Mouse (Mus musculus): ENCODE measurements at regions not wholly inside any gene's neighbourhood (a gene's known extent, or its start where the extent isn't known, plus 50 kb on each side); places are given as distances from the start of the nearest gene placed in this dataset.

GRCm38 (mm10) chr14:80504351-80504750, 520.5 kb downstream of the Olfm4 start:
- TF ChIP-seq POLR2A (IDR thresholded peaks at IDR 0.05; ENCODE audit: extremely low read depth, insufficient read depth, low read length) (no peak), CTCF (IDR thresholded peaks at IDR 0.05; ENCODE audit: extremely low read depth, insufficient read depth, low read length) (no peak)
- no peak overlapping the region for H3K27ac ChIP-seq (ENCODE audit: insufficient read depth, low read length)
- H3K4me3 ChIP-seq (ENCODE audit: insufficient read depth, low read length): no peak overlapping the region

GRCm38 (mm10) chr14:80516626-80517025, 532.7 kb downstream of the Olfm4 start:
- Histone ChIP-seq H3K27ac (ENCODE audit: insufficient read depth, low read length) (no peak overlapping the region), H3K4me3 (ENCODE audit: insufficient read depth, low read length) (no peak overlapping the region), H3K4me1 (ENCODE audit: control insufficient read depth, insufficient read depth, low read length) (no peaks in the 10 kb centered on the region)
- TF ChIP-seq CTCF (IDR thresholded peaks at IDR 0.05; ENCODE audit: extremely low read depth, insufficient read depth, low read length) (no peak), POLR2A (IDR thresholded peaks at IDR 0.05; ENCODE audit: extremely low read depth, insufficient read depth, low read length) (no peak)

More at GRCm38 (mm10) chr14:80504351-80504750, 520.5 kb downstream of the Olfm4 start:
- H3K4me1 ChIP-seq (ENCODE audit: control insufficient read depth, insufficient read depth, low read length): no peaks in the 10 kb centered on the region

GRCm38 (mm10) chr14:80521216-80521615, 537.3 kb downstream of the Olfm4 start:
- TF ChIP-seq POLR2A (IDR thresholded peaks at IDR 0.05; ENCODE audit: extremely low read depth, insufficient read depth, low read length) (no peak), CTCF (IDR thresholded peaks at IDR 0.05; ENCODE audit: extremely low read depth, insufficient read depth, low read length) (no peak)
- H3K27ac ChIP-seq (ENCODE audit: insufficient read depth, low read length): no peak overlapping the region
- no peaks in the 10 kb centered on the region for H3K4me1 ChIP-seq (ENCODE audit: control insufficient read depth, insufficient read depth, low read length)
- H3K4me3 ChIP-seq (ENCODE audit: insufficient read depth, low read length): no peak overlapping the region

GRCm38 (mm10) chr14:80521631-80522030, 537.8 kb downstream of the Olfm4 start:
- no peaks in the 10 kb centered on the region for H3K4me1 ChIP-seq (ENCODE audit: control insufficient read depth, insufficient read depth, low read length)
- TF ChIP-seq POLR2A (IDR thresholded peaks at IDR 0.05; ENCODE audit: extremely low read depth, insufficient read depth, low read length): no peak
- no peak for TF ChIP-seq CTCF (IDR thresholded peaks at IDR 0.05; ENCODE audit: extremely low read depth, insufficient read depth, low read length)
- H3K4me3 ChIP-seq (ENCODE audit: insufficient read depth, low read length): no peak overlapping the region
- H3K27ac ChIP-seq (ENCODE audit: insufficient read depth, low read length): no peak overlapping the region

- H3K27ac ChIP-seq (ENCODE audit: insufficient read depth, low read length): no peak overlapping the region
- TF ChIP-seq CTCF (IDR thresholded peaks at IDR 0.05; ENCODE audit: extremely low read depth, insufficient read depth, low read length) (no peak), POLR2A (IDR thresholded peaks at IDR 0.05; ENCODE audit: extremely low read depth, insufficient read depth, low read length) (no peak)
- H3K4me3 ChIP-seq (ENCODE audit: insufficient read depth, low read length): no peak overlapping the region
- H3K4me1 ChIP-seq (ENCODE audit: control insufficient read depth, insufficient read depth, low read length): no peaks in the 10 kb centered on the region
Observed at GRCm38 (mm10) chr14:80522536-80522935, 538.7 kb downstream of the Olfm4 start.

- Histone ChIP-seq H3K27ac (ENCODE audit: insufficient read depth, low read length) (no peak overlapping the region), H3K4me1 (ENCODE audit: control insufficient read depth, insufficient read depth, low read length) (no peaks in the 10 kb centered on the region)
- TF ChIP-seq CTCF (IDR thresholded peaks at IDR 0.05; ENCODE audit: extremely low read depth, insufficient read depth, low read length) (no peak), POLR2A (IDR thresholded peaks at IDR 0.05; ENCODE audit: extremely low read depth, insufficient read depth, low read length) (no peak)
Observed at GRCm38 (mm10) chr14:80528419-80529028, 544.6 kb downstream of the Olfm4 start.

GRCm38 (mm10) chr14:80536044-80536745, 552.3 kb downstream of the Olfm4 start:
- Histone ChIP-seq H3K27ac (ENCODE audit: insufficient read depth, low read length) (no peak overlapping the region), H3K4me1 (ENCODE audit: control insufficient read depth, insufficient read depth, low read length) (no peaks in the 10 kb centered on the region), H3K4me3 (ENCODE audit: insufficient read depth, low read length) (no peak overlapping the region)
- TF ChIP-seq POLR2A (IDR thresholded peaks at IDR 0.05; ENCODE audit: extremely low read depth, insufficient read depth, low read length): no peak
- TF ChIP-seq CTCF (IDR thresholded peaks at IDR 0.05; ENCODE audit: extremely low read depth, insufficient read depth, low read length): no peak

More at GRCm38 (mm10) chr14:80528419-80529028, 544.6 kb downstream of the Olfm4 start:
- H3K4me3 ChIP-seq (ENCODE audit: insufficient read depth, low read length): no peak overlapping the region

- no peak overlapping the region for H3K27ac ChIP-seq (ENCODE audit: insufficient read depth, low read length)
- no peaks in the 10 kb centered on the region for H3K4me1 ChIP-seq (ENCODE audit: control insufficient read depth, insufficient read depth, low read length)
- H3K4me3 ChIP-seq (ENCODE audit: insufficient read depth, low read length): no peak overlapping the region
- TF ChIP-seq CTCF (IDR thresholded peaks at IDR 0.05; ENCODE audit: extremely low read depth, insufficient read depth, low read length) (no peak), POLR2A (IDR thresholded peaks at IDR 0.05; ENCODE audit: extremely low read depth, insufficient read depth, low read length) (no peak)
Observed at GRCm38 (mm10) chr14:80559950-80560349, 576.1 kb downstream of the Olfm4 start.
